Mouse (Mus musculus) kidney, embryonic 14.5 days (tissue): ENCODE measurements around the gene Gm21972. TPM values are rescaled to one million over a fixed set of nuclear protein-coding genes. Genes with fewer than 3 reads are reported as not detected.

Source experiments
- ATAC-seq: fragments of 200-750 bp; cut with Nextera tagmentation; 2 replicates; pipeline ENCODE4 v1.8.0; 2017; ENCODE audit warnings: moderate number of reproducible peaks, mild to moderate bottlenecking, moderate TSS enrichment, moderate library complexity; ENCODE audit not compliant: low FRiP score, low TSS enrichment
- H3K27ac ChIP-seq: fragments of 300-500 bp; sonication (generic); 2 replicates; pipeline ENCODE4 v1.5.1; 2014; ENCODE audit warnings: low read depth, mild to moderate bottlenecking, low read length, moderate library complexity, mixed read lengths
- H3K27me3 ChIP-seq: fragments of 300-500 bp; sonication (generic); 2 replicates; pipeline ENCODE4 v1.6.1; 2014; ENCODE audit warnings: mild to moderate bottlenecking, low read length; ENCODE audit not compliant: control insufficient read depth, insufficient read depth
- H3K36me3 ChIP-seq: fragments of 300-500 bp; sonication (generic); 2 replicates; pipeline ENCODE4 v1.6.1; 2014; ENCODE audit warnings: low read length, mixed read lengths; ENCODE audit not compliant: control insufficient read depth, insufficient read depth
- H3K4me1 ChIP-seq: fragments of 300-500 bp; sonication (generic); 2 replicates; pipeline ENCODE4 v1.6.1; 2014; ENCODE audit warnings: low read length, mixed read lengths; ENCODE audit not compliant: control insufficient read depth, insufficient read depth
- H3K4me2 ChIP-seq: fragments of 300-500 bp; sonication (generic); replicated peaks from 2 replicates; pipeline ENCODE4 v1.6.1; 2014; ENCODE audit warnings: low read depth, mild to moderate bottlenecking, low read length
- H3K4me3 ChIP-seq: fragments of 300-500 bp; sonication (generic); 2 replicates; pipeline ENCODE4 v1.5.1; 2014; ENCODE audit warnings: mild to moderate bottlenecking, low read length
- H3K9ac ChIP-seq: fragments of 300-500 bp; sonication (generic); 2 replicates; pipeline ENCODE4 v1.6.1; 2014; ENCODE audit warnings: low read depth, mild to moderate bottlenecking, low read length, moderate library complexity
- H3K9me3 ChIP-seq: fragments of 300-500 bp; sonication (generic); 2 replicates; pipeline ENCODE4 v1.6.1; 2016; ENCODE audit warnings: low read length; ENCODE audit not compliant: control insufficient read depth
- WGBS: fragments of 180-500 bp; shearing (Covaris S2); extraction: QIAGEN DNeasy Blood & Tissue Kit; methylation state at CpG from one replicate; pipeline ENCODE4 v1.1.7; 2014; 5-methylcytosine and 5-hydroxymethylcytosine counted together
- polyA plus RNA-seq: library from polyadenylated mRNA; unstranded; fragments of >200 nt; fragmentation: Nextera tagmentation; extraction: Ambion mirVana; gene quantifications from 2 replicates; pipeline ENCODE4 v1.2.1, GENCODE M21; 2014

Gene Gm21972
- polyA plus RNA-seq, 1 experiment from 2014 or later: 0.76 TPM

- Histone ChIP-seq H3K4me2 (no peak overlapping the region), H3K27ac (no peak overlapping the region), H3K9me3 (no peaks in the 10 kb centered on the region), H3K9ac (no peak overlapping the region), H3K4me3 (no peak overlapping the region), H3K36me3 (peaks cover 8% of the 10 kb centered on the region; the same call in 1 of the 2 replicates), H3K4me1 (no peaks in the 10 kb centered on the region), H3K27me3 (no peaks in the 10 kb centered on the region)
- ATAC-seq: no peak
- WGBS: 69% methylated on average over 5 of the region's 5 CpGs
These were observed 48.7 kb downstream of the Gm21972 start for GRCm38 (mm10) chr1:86182004-86182709.

GRCm38 (mm10) chr1:86183577-86184263 lies 50.3 kb downstream of the Gm21972 start:
- Histone ChIP-seq H3K4me1 (no peaks in the 10 kb centered on the region), H3K27me3 (no peaks in the 10 kb centered on the region), H3K9ac (no peak overlapping the region), H3K9me3 (no peaks in the 10 kb centered on the region), H3K27ac (no peak overlapping the region), H3K36me3 (no peaks in the 10 kb centered on the region; the same call in 1 of the 2 replicates), H3K4me3 (no peak overlapping the region), H3K4me2 (no peak overlapping the region)
- WGBS: 86% methylated on average over 4 of the region's 4 CpGs
- no peak for ATAC-seq

GRCm38 (mm10) chr1:86186762-86187161 lies 53.3 kb downstream of the Gm21972 start:
- Histone ChIP-seq H3K9ac (no peak overlapping the region), H3K4me2 (no peak overlapping the region), H3K9me3 (no peaks in the 10 kb centered on the region), H3K27me3 (no peaks in the 10 kb centered on the region), H3K27ac (no peak overlapping the region), H3K4me3 (no peak overlapping the region), H3K4me1 (no peaks in the 10 kb centered on the region), H3K36me3 (no peaks in the 10 kb centered on the region; the same call in 1 of the 2 replicates)
- WGBS: 87% methylated on average over 7 of the region's 7 CpGs
- no peak for ATAC-seq

GRCm38 (mm10) chr1:86187856-86188255 lies 54.4 kb downstream of the Gm21972 start:
- no peaks in the 10 kb centered on the region for H3K27me3 ChIP-seq
- no peak for ATAC-seq
- no peak overlapping the region for H3K4me3 ChIP-seq
- no peak overlapping the region for H3K4me2 ChIP-seq
- H3K9ac ChIP-seq: no peak overlapping the region
- H3K4me1 ChIP-seq: no peaks in the 10 kb centered on the region
- 62% methylated on average over 2 of the region's 2 CpGs for WGBS
- no peaks in the 10 kb centered on the region for H3K9me3 ChIP-seq
- peak overlapping the region; percentile 30; the same call in 1 of the 2 replicates for H3K27ac ChIP-seq
- no peaks in the 10 kb centered on the region; the same call in 1 of the 2 replicates for H3K36me3 ChIP-seq

- no peak overlapping the region for H3K9ac ChIP-seq
- no peak overlapping the region for H3K4me2 ChIP-seq
- H3K4me1 ChIP-seq: no peaks in the 10 kb centered on the region
- no peaks in the 10 kb centered on the region; the same call in 1 of the 2 replicates for H3K36me3 ChIP-seq
- H3K4me3 ChIP-seq: no peak overlapping the region
- no peaks in the 10 kb centered on the region for H3K27me3 ChIP-seq
- no peaks in the 10 kb centered on the region for H3K9me3 ChIP-seq
- ATAC-seq: no peak
- peak overlapping the region; percentile 30; the same call in 1 of the 2 replicates for H3K27ac ChIP-seq
- 54% methylated on average over 2 of the region's 2 CpGs for WGBS
These were observed 54.8 kb downstream of the Gm21972 start for GRCm38 (mm10) chr1:86188271-86188670.

GRCm38 (mm10) chr1:86189034-86189702 lies 55.7 kb downstream of the Gm21972 start:
- H3K4me1 ChIP-seq: no peaks in the 10 kb centered on the region
- 78% methylated on average over 6 of the region's 6 CpGs for WGBS
- H3K9ac ChIP-seq: no peak overlapping the region
- H3K27me3 ChIP-seq: no peaks in the 10 kb centered on the region
- no peaks in the 10 kb centered on the region; the same call in 1 of the 2 replicates for H3K36me3 ChIP-seq
- ATAC-seq: no peak
- no peaks in the 10 kb centered on the region for H3K9me3 ChIP-seq
- H3K4me2 ChIP-seq: no peak overlapping the region
- no peak overlapping the region for H3K4me3 ChIP-seq
- H3K27ac ChIP-seq: no peak overlapping the region

GRCm38 (mm10) chr1:86190843-86191242 lies 57.4 kb downstream of the Gm21972 start:
- no peak for ATAC-seq
- Histone ChIP-seq H3K4me3 (no peak overlapping the region), H3K9me3 (no peaks in the 10 kb centered on the region), H3K4me1 (no peaks in the 10 kb centered on the region), H3K27me3 (no peaks in the 10 kb centered on the region), H3K4me2 (no peak overlapping the region), H3K27ac (no peak overlapping the region), H3K36me3 (peaks cover 7% of the 10 kb centered on the region; the same call in 1 of the 2 replicates), H3K9ac (no peak overlapping the region)
- 88% methylated on average over 6 of the region's 6 CpGs for WGBS

GRCm38 (mm10) chr1:86194044-86194443 lies 60.6 kb downstream of the Gm21972 start:
- Histone ChIP-seq H3K4me1 (no peaks in the 10 kb centered on the region), H3K27me3 (no peaks in the 10 kb centered on the region), H3K9me3 (no peaks in the 10 kb centered on the region), H3K36me3 (peaks cover 26% of the 10 kb centered on the region), H3K9ac (no peak overlapping the region), H3K4me2 (no peak overlapping the region), H3K27ac (no peak overlapping the region), H3K4me3 (no peak overlapping the region)
- WGBS: 85% methylated on average over 7 of the region's 7 CpGs
- ATAC-seq: no peak

- H3K4me2 ChIP-seq: no peak overlapping the region
- no peaks in the 10 kb centered on the region for H3K9me3 ChIP-seq
- no peaks in the 10 kb centered on the region for H3K27me3 ChIP-seq
- 88% methylated on average over 6 of the region's 6 CpGs for WGBS
- H3K27ac ChIP-seq: no peak overlapping the region
- no peaks in the 10 kb centered on the region for H3K4me1 ChIP-seq
- no peak overlapping the region for H3K9ac ChIP-seq
- peaks cover 54% of the 10 kb centered on the region for H3K36me3 ChIP-seq
- ATAC-seq: no peak
- H3K4me3 ChIP-seq: no peak overlapping the region
These were observed 64.8 kb downstream of the Gm21972 start for GRCm38 (mm10) chr1:86198276-86198675.
